ENCODE assay signal across 9 mouse cellular contexts in the genomic region with DNA sequence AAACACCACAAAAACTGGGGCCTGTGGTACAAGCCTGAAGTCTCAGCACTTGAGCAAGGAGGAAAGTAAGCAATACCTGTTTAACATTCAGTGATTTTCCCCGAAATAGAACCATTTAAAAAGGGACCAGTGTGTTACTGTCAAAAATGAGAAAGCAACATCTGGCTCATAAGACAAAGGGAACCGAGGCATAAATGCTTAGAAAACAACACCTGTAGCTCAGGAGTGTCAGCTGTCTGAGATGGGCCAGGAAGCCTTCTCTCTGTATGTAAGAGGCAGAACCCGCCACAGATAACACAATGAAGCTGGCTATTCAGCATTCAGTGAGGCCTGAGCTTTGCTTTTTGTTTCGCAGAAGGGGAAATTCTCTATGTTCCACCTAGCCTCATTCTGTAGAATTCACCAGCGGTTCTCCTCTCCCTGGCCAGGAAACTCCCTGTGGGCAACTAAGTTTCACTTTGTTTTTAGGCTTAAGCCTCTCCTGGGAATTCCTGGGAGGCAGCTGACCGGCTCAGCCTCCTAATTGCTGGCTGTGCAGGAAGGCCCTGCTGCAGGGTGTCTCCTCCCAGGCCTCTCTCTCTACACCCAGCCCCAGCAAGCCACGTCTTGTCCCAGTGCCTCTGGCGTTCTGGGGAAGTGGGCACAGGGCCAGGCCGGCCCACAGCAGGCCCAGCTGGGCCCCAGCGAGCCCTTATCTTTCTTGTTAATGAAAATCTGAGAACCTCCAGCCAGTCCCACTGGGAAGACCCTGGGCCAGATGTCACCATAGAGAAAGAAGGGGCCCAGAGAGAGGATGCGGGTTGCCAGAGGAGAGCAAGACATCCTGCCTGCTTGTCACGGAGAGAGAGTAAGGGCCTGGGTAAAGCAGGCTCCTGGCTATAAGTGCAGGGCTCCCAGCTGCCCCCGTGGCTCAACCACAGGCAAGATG. TPM values are rescaled to one million over a fixed set of nuclear protein-coding genes. Genes with fewer than 3 reads are reported as not detected.
DNase-seq lines count a peak whose midpoint lies in the region; ATAC-seq and TF ChIP-seq lines count a peak whose summit lies in the region.
"Had no signal": no experiment of that assay in that cellular context is flagged by ENCODE, and none has a peak within 500 bp of the region (broad histone marks: within the 10 kb centered on the region; RNA-seq: fewer than 3 reads in every experiment).

No protein-coding gene starts in this region.

- peak overlapping the region; percentile 4; the same call in 1 of the 2 replicates for H3K9ac ChIP-seq in intestine, embryonic 15.5 days
- H3K9ac ChIP-seq in liver, embryonic 13.5 days = no peak overlapping the region
- no peak overlapping the region for H3K9ac ChIP-seq in neural tube, embryonic 12.5 days
- H3K9ac ChIP-seq: liver, embryonic 14.5 days had no signal

- WGBS in intestine, embryonic 15.5 days = 34% methylated on average over 13 of the region's 13 CpGs
- WGBS in liver, embryonic 13.5 days (ENCODE audit: insufficient replicate concordance) = 35% methylated on average over 13 of the region's 13 CpGs
- WGBS in neural tube, embryonic 12.5 days = 28% methylated on average over 13 of the region's 13 CpGs

- TF ChIP-seq CTCF in layer of hippocampus, adult 2 months (conservative IDR thresholded peaks at IDR 0.05) = no peak
- no peak for TF ChIP-seq CTCF in cortical plate, adult 2 months (IDR thresholded peaks at IDR 0.05; ENCODE audit: extremely low read depth, insufficient read depth, low read length)

- ATAC-seq in intestine, embryonic 15.5 days = peak; percentile 54
- no peak for ATAC-seq in liver, embryonic 13.5 days (ENCODE audit: low read depth)
- ATAC-seq in neural tube, embryonic 12.5 days (ENCODE audit: low FRiP score, low read depth) = peak; percentile 25; the same call in 1 of the 2 replicates

- no peaks in the 10 kb centered on the region for H3K9me3 ChIP-seq in intestine, embryonic 15.5 days
- H3K9me3 ChIP-seq in liver, embryonic 13.5 days (replicated peaks) = no peaks in the 10 kb centered on the region
- H3K9me3 ChIP-seq in neural tube, embryonic 12.5 days = no peaks in the 10 kb centered on the region

- peak overlapping the region; percentile 9; the same call in 1 of the 2 replicates for H3K4me2 ChIP-seq in intestine, embryonic 15.5 days (replicated peaks)
- no peak overlapping the region for H3K4me2 ChIP-seq in liver, embryonic 13.5 days
- peak overlapping the region; percentile 34; the same call in 1 of the 2 replicates for H3K4me2 ChIP-seq in neural tube, embryonic 12.5 days (replicated peaks)

- no peak overlapping the region for H3K4me3 ChIP-seq in layer of hippocampus, adult 2 months
- H3K4me3 ChIP-seq in cortical plate, adult 2 months (ENCODE audit: insufficient read depth, low read length) = no peak overlapping the region
- H3K4me3 ChIP-seq in intestine, embryonic 15.5 days (replicated peaks) = no peak overlapping the region
- H3K4me3 ChIP-seq in liver, embryonic 13.5 days (replicated peaks) = no peak overlapping the region
- H3K4me3 ChIP-seq in neural tube, embryonic 12.5 days = no peak overlapping the region

- H3K27me3 ChIP-seq in intestine, embryonic 15.5 days (replicated peaks) = no peaks in the 10 kb centered on the region
- peaks cover 44% of the 10 kb centered on the region for H3K27me3 ChIP-seq in liver, embryonic 13.5 days
- H3K27me3 ChIP-seq in neural tube, embryonic 12.5 days (replicated peaks) = no peaks in the 10 kb centered on the region

- H3K36me3 ChIP-seq in intestine, embryonic 15.5 days = no peaks in the 10 kb centered on the region
- H3K36me3 ChIP-seq in liver, embryonic 13.5 days = no peaks in the 10 kb centered on the region
- no peaks in the 10 kb centered on the region for H3K36me3 ChIP-seq in neural tube, embryonic 12.5 days

- DNase-seq in layer of hippocampus, adult 2 months (ENCODE audit: low spot score in 2 of 2) = no peak
- no peak for DNase-seq in layer of hippocampus, adult 9-10 months (ENCODE audit: low spot score)
- peak; percentile 100 for DNase-seq in heart, adult 11 months
- no peak for DNase-seq in liver, embryonic 13.5 days
- DNase-seq in urinary bladder, adult 2 months (ENCODE audit: low spot score) = peak; percentile 78

- TF ChIP-seq POLR2A in cortical plate, adult 2 months (IDR thresholded peaks at IDR 0.05; ENCODE audit: extremely low read depth, insufficient read depth, low read length) = no peak

- peak overlapping the region; percentile 64; the same call in 1 of the 2 replicates for H3K27ac ChIP-seq in layer of hippocampus, adult 2 months
- H3K27ac ChIP-seq in cortical plate, adult 2 months (ENCODE audit: insufficient read depth, low read length) = peak overlapping the region; percentile 54
- H3K27ac ChIP-seq in intestine, embryonic 15.5 days = peak overlapping the region; percentile 83
- H3K27ac ChIP-seq in liver, embryonic 13.5 days = peak overlapping the region; percentile 27; the same call in 1 of the 2 replicates
- peak overlapping the region; percentile 21; the same call in 1 of the 2 replicates for H3K27ac ChIP-seq in neural tube, embryonic 12.5 days
- H3K27ac ChIP-seq: liver, embryonic 14.5 days had no signal

- H3K4me1 ChIP-seq in cortical plate, adult 2 months (ENCODE audit: control insufficient read depth, insufficient read depth, low read length) = peaks cover 7% of the 10 kb centered on the region
- peaks cover 32% of the 10 kb centered on the region for H3K4me1 ChIP-seq in intestine, embryonic 15.5 days (replicated peaks)
- peaks cover 24% of the 10 kb centered on the region for H3K4me1 ChIP-seq in liver, embryonic 13.5 days (replicated peaks)
- H3K4me1 ChIP-seq in neural tube, embryonic 12.5 days = peaks cover 38% of the 10 kb centered on the region

RNA-seq across cellular contexts. Expression of a gene that starts 2.3 kb away (rescaled TPM):
- total RNA-seq in layer of hippocampus, adult 2 months (2021) = 100 to 1,000 TPM; 171 TPM
- 174 and 183 TPM in 2 replicates for polyA plus RNA-seq in cortical plate, adult 2 months (2012; rRNA removed)
- 22.6 and 23.2 TPM in 2 replicates for polyA plus RNA-seq in intestine, embryonic 15.5 days (2015; fragmentation: Nextera tagmentation; extraction: Ambion mirVana)
- polyA plus RNA-seq in liver, embryonic 13.5 days (2015; fragmentation: Nextera tagmentation; extraction: Ambion mirVana) = 2.5 and 3.0 TPM in 2 replicates
- polyA plus RNA-seq in neural tube, embryonic 12.5 days (2016; fragmentation: Nextera tagmentation; extraction: Ambion mirVana) = 115 and 117 TPM in 2 replicates
- 17.6 and 22.5 TPM in 2 replicates for polyA plus RNA-seq in urinary bladder, adult 2 months (2012; rRNA removed)

RNA-seq across cellular contexts. Expression of a gene that starts 2.9 kb away (rescaled TPM):
- 10 to 100 TPM; 14.1 to 14.5 TPM for total RNA-seq in layer of hippocampus, adult 2 months (2021)
- 37.0 and 45.0 TPM in 2 replicates for polyA plus RNA-seq in cortical plate, adult 2 months (2012; rRNA removed)
- 99.1 and 103 TPM in 2 replicates for polyA plus RNA-seq in intestine, embryonic 15.5 days (2015; fragmentation: Nextera tagmentation; extraction: Ambion mirVana)
- polyA plus RNA-seq in liver, embryonic 13.5 days (2015; fragmentation: Nextera tagmentation; extraction: Ambion mirVana) = 31.6 and 34.1 TPM in 2 replicates
- polyA plus RNA-seq in neural tube, embryonic 12.5 days (2016; fragmentation: Nextera tagmentation; extraction: Ambion mirVana) = 47.7 and 52.1 TPM in 2 replicates
- polyA plus RNA-seq in urinary bladder, adult 2 months (2012; rRNA removed) = 47.8 and 57.6 TPM in 2 replicates

Comparison
In these comparisons a context has a peak if more than half of its experiments do, and no peak if none do; other contexts are left out.
1. DNase-seq: peak in heart, adult 11 months (single experiment) and urinary bladder, adult 2 months (single experiment); none in layer of hippocampus, adult 2 months (0 of 2), layer of hippocampus, adult 9-10 months (single experiment) and liver, embryonic 13.5 days (single experiment).
2. H3K27ac ChIP-seq: peak in every context shown above with its lines; median percentile 83 in intestine, embryonic 15.5 days; 64 in layer of hippocampus, adult 2 months; 54 in cortical plate, adult 2 months; 27 in liver, embryonic 13.5 days; 21 in neural tube, embryonic 12.5 days.